Mouse (Mus musculus) thymus, postnatal 25 days (tissue): ENCODE measurements around the gene 3110082J24Rik.

Experiments
- DNase-seq: peaks from one replicate; pipeline ENCODE4 v3.0.0; 2022

3110082J24Rik gene

DNA sequence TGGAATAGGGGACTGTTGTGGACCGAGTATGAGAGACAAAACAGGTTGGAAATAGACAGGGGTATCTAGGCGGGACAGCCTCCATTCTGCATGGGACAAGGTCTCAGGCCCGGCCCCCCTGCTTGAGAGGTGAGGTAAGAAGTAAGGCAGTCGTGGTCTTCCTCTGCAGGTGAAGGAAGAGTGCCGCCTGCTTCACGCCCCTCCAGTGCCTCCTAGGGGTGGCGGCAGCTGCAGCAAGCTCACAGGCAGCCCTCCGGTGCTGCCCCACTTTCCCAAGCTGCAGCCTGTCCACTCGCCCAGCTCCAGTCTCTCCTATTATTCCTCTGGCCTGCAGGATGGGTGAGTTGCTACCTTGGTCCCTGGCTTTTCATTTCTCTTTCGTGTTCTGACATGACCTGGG, 9.8 kb upstream of the 3110082J24Rik start:
- DNase-seq, result peak; percentile 15

DNA sequence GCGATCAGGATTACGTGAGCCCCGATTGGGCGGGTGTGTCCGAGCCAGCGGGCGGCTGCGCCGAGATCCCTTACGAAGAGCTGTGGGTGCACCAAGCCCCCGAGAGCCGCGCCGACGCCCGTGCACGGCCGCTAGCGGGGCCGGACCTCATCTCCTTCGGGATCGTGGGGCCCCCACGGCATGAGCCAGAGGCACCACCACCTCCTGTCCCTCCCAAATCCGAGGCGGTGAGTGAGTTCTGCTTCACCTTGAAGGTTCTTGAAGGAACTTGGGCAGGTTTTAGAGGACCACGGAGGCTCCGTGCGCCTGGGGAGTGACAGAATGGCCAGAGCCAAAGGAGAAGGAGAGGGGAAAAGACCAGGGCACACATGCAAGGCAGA, 8.9 kb upstream of the 3110082J24Rik start:
- DNase-seq, result no peak

DNA sequence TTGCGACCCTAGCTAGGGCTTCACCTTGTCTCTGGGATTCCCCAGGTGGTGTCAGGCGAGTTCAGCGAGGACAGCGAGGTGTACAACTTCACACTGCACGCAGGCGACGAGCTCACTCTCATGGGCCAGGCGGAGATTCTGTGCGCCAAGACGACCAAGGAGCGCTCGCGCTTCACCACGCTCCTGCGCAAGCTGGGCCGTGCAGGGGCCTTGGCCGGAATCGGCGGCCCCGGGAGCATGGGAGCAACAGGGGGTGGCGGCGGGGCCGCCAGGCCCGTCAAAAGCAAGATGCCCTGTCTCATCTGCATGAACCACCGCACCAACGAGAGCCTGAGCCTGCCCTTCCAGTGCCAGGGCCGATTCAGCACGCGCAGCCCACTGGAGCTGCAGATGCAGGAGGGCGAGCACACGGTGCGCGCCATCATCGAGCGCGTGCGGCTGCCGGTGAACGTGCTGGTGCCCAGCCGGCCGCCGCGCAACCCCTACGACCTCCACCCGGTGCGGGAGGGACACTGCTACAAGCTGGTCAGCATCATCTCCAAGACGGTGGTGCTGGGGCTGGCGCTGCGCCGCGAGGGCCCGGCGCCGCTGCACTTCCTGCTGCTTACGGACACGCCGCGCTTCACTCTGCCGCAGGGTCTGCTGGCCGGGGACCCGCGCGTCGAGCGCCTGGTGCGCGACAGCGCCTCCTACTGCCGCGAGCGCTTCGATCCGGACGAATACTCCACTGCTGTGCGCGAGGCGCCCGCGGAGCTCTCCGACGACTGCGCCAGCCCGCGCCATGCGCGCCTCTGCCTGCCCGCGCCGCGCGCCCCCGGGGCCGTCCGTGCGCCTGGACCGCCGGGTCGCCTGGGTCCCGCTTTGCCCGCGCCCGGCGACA, 8.2 kb upstream of the 3110082J24Rik start:
- DNase-seq, result peak; percentile 86

DNA sequence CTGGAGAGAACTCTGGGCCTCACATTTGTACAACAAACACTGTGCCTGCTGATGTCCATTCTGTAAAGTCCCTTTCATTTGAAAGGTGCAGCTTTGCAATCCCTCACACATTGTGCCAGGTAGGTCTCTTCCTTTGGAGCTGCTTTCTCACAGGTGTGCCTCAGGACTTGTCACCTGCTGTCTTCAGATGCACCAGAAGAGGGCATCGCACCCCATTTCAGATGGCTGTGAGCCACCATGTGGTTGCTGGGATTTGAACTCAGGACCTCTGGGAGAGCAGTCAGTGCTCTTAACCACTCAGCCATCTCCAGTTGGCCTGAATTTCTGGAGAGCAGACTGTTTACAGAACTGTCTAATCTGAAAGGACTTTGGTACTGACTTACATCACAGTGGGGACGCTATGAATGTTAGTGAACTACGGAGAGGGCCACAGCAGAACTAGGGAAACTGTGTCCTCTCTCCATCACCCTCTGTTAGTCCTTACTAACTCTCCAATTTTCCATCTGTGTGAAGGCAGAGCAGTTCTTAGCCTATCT, 6.7 kb upstream of the 3110082J24Rik start:
- DNase-seq, result no peak

DNA sequence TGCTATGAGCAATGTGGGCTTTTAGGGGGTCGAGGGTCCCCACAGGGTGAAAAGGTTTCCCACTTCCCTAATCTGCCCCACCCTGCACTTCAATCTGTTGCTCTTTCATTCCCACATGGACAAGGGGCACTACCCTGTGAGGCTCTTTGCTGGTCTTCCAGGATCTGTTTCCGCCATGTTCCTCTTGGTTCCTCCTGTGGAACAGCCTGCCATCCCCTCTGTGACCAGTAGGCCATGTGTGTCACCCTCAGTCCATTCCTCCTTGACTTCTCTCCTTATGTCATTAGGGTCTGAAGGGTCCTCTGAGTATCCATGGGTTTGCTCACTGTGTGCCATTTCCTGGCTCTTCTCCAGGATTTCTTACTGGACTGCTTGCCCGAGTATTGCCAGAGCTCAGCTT, 5.9 kb upstream of the 3110082J24Rik start:
- DNase-seq, result no peak

DNA sequence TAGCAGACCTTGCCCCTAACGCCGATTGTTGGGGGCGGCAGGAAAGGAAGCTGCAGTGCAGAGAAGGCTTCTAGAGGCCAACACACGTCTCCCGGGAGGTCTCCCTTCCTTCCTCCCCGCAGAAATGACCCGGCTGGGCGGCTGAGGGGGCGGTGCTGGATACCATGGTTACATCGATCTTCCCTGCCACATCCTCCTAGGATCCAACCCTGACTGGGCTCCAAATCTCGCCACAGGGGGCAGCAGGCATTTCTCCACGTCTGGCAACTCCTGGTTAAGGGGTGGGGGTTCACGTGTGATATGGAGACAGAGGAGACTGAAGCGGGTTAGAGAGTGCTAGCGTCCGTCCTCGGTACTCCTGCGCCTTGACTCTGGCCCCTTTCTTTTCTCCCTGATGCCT, 5.2 kb upstream of the 3110082J24Rik start:
- DNase-seq, result no peak

DNA sequence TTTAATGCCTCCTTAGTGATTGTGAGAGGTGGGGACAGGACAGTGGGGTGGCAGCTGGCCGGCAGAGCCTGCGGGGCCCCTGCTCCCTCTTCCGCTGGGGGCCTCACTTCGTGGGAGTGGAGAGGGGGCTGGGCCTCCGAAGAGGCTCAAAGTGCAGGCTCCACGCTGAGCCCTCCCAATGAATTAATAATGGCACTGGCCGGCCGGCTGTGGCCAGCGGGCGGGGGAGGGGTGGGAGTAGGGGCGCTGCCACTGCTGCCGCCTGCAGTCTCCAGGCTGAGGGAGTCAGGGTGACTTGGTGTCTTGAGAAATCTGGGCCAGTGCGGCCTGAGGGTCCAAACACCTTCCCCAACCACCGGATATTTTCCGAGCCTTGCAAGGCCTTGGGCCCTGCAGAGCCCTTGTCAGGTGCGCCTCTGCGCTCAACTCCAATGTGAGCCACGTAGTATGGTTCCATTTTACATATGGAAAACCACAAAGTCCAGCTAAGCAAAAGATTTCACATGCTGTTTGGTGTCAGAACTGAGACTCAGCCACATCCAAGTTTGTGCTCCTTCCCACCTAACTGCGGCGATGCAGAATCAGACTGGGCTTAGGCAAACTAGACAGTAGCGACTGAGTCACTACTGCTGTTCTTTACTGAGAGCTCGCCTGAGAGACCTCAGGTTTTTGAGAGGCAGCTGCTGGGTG, 4.6 kb upstream of the 3110082J24Rik start:
- DNase-seq, result no peak

DNA sequence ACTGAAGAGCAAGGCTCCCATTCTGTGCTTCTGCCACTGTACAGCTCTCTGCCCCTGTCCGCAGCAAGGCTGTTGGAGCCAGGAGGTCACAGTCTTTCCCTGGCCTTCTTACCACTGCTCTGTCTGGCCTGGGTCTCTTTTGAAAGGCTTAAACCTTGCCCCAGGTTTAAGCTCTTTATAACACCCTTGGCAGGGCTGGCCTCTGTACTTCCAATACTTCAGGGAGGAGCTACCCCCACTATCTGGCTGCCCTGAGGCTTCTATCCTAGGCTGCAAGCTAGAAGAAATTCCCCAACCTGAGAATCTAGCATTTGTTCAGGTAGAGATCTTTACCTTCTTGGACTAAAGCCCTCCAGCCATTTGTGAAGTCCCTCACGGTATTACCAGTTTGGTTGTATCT, 4.0 kb upstream of the 3110082J24Rik start:
- no peak for DNase-seq

DNA sequence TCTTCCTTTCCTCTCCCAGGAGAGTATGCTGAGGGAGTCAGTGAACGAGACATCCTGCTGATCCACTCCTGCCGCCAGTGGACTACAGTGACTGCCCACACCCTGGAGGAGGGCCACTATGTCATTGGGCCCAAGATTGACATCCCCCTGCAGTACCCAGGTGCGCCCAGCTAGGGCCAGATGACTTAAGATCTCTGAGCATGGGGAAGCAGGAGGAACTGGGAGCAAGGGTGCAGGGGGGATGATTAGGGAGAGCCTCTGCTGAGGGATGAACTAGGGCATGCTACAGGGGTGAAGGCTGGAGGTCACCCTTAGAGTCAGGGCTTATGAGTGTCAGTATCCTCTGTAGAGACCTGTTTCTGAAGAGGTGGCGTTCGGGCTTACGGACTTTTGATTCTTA, 2.3 kb upstream of the 3110082J24Rik start:
- DNase-seq, result no peak

DNA sequence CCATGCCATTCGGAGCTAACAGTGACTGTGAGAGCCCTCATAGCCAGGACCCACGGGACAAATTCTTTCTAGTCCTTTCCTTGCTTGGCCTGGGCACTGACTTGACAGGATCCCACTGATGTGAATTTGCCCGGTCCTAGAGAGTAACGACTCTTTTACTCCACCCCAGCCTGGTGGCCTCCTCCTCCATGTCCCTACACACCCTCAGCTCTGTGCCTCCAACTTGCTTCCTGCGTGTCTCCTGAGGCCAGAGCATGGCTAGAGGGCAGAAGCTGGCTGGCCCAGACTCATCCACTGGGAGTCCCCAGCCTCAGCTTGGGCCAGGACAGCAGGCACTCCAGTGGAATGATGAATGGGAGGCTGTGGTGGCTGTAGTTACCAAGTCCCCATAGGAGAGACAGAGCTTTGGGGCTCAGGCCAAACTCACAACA, 1.7 kb upstream of the 3110082J24Rik start:
- no peak for DNase-seq

DNA sequence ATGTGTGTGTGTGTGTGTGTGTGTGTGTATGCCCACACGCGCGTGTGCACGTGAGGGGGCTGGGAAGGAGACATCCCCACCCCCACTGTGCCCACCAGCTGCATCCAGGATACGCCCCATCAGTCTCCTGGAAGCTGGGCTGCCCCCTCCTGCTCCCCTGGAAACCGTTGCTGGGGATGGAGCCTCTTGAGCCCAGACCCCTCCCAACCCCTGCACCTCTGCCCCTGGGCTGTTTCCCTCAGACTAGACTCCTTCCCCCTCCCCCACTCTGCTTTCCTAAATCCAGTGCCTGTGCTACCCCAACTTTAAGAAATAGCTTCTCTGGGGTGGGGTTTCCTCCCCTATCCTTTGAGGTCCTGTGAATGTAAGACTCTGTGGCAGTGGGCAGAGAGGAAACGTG, 1.3 kb upstream of the 3110082J24Rik start:
- DNase-seq, result no peak

DNA sequence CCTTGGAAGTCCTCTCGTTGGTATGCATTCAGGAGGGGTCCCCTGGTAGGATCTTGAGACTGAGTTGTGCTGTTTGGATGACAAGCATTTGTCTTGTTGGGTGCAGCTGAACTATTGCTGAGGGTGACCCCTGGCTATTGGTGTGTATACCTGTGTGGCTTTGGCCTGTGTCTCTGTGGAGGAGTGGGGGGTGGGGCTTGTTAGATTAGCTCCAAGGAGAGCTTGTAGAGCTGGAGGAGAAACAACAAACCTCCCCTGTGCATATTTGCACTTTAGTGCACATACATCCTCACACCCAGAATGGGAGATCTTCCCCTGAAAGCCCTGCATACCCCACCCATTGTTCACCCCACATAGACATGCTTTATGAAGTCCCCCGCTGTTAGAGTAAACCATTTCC, 870 bp upstream of the 3110082J24Rik start:
- no peak for DNase-seq

DNA sequence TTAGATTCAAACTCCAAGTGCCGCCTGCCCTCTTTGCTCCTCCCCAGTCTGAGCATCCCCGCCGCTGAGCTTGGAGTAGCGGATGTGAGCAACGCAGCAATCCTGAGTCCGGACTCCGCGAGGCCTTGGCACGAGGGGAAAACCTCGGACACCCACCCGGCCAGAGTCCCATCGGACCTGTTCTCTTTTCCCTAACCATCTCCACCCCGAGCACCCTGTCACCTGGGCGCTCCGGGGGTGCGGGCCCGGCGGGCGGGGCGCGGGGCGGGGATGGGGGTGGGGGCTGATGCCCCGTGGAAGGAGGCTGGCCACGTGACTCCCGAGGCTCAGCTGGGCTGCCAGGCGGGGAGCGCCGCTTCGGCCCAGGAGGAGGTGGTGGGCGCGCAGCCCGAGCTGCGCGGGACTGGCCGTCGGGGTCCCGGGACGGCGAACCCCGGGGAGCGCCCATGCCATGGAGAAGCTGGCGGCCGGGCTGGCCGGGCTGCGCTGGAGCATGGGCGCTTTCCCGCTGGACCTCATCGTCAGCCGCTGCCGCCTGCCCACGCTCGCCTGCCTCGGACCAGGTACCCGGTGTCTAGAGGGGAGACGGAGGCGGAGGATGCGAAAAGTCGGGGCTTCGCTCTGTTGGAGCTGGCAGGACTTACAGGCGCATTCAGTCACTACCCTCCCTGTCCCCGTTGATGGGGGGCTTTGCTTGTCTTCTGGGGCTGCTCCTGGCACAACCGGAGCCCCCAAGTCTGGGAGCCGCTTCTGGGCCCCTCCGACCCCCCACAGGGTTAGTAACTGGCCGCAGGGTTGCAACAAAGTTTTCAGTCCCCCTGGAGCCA, 832 bp downstream of the 3110082J24Rik start, which contains the start of gene Garem2:
Garem2 (plus strand) TSS at position 321 of the 827 bp plus-strand sequence.
- no peak for DNase-seq

DNA sequence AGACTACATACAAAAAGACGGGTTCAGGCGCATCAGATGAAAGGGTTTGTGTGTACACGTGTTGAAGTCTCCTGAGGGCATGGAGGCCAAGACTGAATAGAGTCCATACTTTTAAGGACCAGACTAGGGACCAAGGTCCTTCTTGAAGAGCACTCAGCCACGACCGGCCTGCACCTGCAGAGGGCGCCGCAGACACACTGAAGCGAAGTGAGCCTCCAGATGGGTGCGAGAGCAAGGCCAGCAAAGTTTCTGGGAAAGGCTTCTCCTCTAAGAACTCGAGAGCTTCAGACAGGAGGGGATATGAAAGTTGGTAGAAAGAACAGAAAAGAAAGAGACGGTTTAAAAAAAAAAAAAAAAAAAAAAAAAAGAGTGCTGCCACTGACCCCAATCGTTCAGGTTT, 1.5 kb downstream of the 3110082J24Rik start:
- DNase-seq, result peak; percentile 40

DNA sequence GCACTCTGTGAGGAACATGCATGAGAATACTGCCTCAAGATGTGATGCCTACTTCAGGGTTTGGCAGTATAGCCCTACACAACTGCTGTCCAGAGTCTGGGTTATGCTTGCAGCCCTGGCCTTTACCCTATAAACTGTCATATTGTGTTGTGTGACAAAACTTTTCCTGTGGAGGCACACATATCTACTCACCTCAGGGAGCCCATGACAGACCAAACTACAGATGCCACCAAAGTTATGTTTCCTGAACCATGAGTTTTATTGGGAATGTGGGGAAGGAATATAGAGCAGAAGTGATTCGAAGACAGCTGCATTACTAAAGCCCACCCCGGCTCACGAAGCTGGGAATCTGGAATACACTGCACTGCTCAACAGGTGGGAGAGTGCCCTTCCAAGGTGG, 2.5 kb downstream of the 3110082J24Rik start:
- no peak for DNase-seq

DNA sequence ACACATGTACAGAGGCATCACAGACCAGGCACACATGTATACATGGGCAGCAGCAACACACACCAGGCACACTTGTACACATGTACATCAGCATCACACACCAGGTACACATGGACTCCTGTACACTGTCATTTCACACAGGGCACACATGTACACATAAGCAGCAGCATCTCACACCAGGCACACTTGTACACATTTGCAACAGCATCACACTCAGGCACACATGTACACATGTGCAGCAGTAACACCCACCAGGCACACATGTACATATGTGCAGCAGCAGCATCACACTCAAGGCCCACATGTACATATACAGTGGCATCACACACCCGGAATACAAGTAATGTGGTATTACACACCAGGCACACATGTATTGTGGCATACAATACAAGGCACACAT, 7.6 kb downstream of the 3110082J24Rik start:
- no peak for DNase-seq

DNA sequence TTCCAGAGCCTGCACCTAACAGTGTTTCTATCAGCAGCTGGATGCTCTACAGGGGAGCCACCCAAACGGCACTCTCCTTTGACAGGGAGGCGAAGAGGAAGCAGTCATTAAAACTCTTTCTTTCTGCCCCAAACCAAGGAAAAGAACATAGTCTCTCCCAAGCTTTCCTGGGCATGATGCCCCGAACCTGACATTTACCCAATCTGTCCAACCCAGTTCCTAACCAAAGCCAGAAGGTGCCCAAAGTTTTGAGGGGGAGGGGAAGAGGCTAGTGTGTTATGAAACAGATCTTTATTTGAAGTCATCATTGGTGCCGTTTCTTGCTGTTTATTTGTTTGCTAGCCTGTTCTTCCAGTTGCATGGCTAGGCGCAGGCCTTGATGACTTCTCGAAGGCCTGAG, 10.2 kb downstream of the 3110082J24Rik start:
- no peak for DNase-seq

DNA sequence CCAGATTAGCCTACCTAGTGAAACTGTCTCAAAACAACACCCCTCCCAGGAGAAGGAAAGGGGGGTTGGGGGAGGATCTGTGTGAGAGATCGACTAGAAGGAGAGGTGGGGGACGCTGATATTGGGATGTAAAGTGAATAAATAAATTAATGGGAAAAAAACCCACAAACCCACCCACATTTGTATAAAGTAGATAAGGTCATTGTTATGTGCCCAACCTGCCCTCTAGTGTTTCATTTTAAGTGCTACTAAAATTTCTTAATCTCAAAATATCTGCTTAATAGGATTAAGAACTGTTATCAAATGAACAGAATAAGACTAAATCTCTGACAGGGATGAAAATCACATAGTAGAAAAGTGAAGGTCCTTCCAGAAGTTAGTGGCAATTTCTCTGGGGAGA, 11.5 kb downstream of the 3110082J24Rik start:
- no peak for DNase-seq

DNA sequence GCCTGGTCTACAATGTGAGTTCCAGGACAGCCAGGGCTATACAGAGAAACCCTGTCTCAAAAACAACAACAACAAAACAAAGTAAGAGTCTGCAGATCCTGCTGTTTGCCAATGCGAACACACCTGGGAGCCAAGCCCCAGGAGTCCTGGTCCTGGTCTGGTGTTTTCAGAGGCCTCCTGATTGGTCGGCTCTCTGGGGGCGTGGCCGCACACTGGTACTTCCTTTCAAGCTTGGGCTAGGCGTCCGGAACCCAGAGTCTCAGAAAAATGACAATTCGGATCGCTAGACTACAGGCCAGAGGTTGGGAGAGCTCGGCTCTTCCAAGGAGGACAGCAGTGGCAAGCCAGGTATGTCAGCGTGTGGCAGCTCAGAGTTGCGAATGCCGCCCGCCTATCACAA, 13.2 kb downstream of the 3110082J24Rik start:
- no peak for DNase-seq

DNA sequence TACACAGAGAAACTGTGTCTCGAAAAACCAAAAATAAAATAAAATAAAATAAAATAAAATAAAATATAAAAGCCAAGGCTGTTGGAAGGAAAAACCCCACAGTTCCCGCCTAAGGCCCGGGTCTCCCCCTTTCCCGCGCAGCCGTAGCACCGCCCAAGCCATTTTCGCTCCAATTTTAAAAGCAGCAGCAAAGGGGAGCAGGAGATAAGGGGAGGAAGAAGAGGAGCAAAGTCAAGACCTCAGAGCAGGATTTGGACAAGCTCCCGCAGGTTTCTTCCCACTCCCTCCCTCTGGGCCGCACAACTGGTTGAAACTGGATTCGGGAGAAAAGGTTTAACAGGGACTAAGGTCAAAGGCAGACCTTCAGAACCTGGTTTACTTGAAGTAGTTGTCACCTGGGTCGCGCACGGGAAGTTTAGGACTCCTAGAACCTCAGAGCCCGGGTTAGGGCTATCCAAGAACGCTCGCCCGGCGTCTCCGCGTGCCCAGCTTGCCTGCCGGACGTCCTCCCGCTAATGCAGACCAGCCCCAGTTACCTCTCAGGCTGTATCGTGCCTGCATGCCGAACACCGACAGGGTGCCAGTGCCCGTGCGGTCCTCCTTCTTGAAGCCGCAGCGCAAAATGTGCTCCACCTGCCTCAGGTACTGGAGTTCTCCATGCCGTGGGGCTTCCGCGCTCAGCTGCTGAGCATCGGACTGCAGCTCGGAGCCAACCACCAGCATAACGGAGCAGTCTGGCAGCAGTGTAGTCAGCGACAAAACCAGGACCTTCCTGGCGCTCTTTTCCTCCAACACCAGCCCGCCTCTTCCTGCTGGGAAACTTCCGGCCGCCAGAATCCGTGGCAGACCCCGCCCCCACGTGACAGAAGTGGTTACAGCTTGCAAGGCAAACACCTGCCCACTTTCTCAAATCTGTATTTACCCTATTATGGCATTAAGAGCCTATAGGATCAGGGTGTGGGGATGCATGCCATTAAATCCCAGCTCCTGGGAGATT, 32.8 kb downstream of the 3110082J24Rik start, which contains the start of gene Tyms:
Tyms (minus strand) TSS at position 793 of the 997 bp plus-strand sequence.
- peak; percentile 84 for DNase-seq

DNA sequence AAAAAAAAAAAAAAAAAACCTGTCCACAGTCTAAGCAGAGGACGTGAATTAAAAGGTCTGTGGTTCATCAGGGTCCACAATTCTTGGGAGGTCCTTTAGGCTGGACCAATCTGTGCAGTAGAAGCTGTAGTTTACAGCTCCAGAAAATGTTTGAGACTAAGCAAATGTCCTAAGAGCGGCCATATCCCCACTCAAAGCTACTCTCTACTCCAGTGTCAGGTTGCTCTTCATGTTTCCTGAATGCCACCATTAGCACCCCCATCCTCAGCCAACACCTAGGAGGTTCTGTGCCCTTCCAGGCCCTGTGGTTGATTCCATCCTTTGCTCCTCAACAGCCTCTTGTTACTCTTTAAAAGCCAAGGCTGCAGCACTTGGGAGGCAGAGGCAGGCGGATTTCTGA, 33.5 kb downstream of the 3110082J24Rik start:
- no peak for DNase-seq

DNA sequence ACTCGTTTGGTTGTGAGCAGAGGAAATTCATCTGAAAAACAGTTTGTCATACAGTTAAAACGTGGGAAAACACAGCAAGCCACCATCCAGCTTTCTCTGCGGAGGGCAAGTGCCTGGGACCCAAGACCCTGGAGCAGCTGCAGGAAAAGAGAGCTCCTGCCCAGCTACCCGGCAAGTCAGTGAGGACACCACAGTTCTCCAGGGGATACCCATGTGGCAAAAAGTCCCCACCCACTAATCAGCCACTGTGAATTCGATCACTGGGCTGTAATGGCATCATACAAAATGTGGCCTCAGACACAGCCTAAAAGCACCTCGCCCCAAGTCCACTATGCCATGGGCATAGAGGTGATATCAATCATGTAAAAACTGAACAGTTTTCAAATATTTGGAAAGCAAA, 34.2 kb downstream of the 3110082J24Rik start:
- no peak for DNase-seq
